Mouse (Mus musculus) skeletal muscle tissue, postnatal 0 days (tissue): Measurements from ENCODE around the gene Apbb2. TPM values are rescaled to one million over a fixed set of nuclear protein-coding genes. Genes with fewer than 3 reads are reported as not detected.

Source experiments
- polyA plus RNA-seq: library from polyadenylated mRNA; unstranded; fragments of >200 nt; fragmentation: Nextera tagmentation; extraction: Ambion mirVana; gene quantifications from 2 replicates; pipeline ENCODE4 v1.2.1, GENCODE M21; 2015

Gene Apbb2
- polyA plus RNA-seq = 21.8 and 23.1 TPM in 2 replicates

DNA sequence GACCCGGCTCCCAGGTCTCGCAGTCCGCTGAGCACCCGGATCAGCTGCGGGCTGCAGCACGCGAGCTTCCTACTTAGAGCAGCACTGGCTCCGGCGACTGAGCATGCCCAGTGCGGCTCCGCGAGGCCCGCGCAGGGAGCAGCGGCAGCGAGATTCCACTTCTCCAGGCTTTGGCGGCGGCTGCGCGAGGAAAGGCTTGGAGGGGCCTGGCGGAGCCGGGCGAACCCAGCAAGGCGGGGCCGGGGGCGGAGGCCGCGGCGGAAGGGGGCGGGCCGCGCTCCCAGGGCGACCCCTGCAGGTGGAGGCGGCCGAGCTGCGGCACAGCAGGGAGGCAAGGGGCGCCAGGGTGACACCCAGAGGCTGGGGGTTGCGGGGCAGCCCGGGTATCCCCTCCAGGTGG is at the start of gene Apbb2:
Apbb2 (minus strand) TSS at position 188 of the 400 bp plus-strand sequence.

GRCm38 (mm10) chr5:66259756-66260448 is 358.7 kb downstream of the Apbb2 start, which contains the start of gene Nsun7:
Nsun7 (plus strand) TSS chr5:66259897.

Other genes with a start within 250 kb of the Apbb2 start
- 20.4 and 35.7 TPM in 2 replicates for gene Uchl1, start 57.3 kb upstream of the Apbb2 start, polyA plus RNA-seq
- gene Limch1, start 127.0 kb upstream of the Apbb2 start, polyA plus RNA-seq = 97.0 and 107 TPM in 2 replicates